Mouse (Mus musculus) kidney, adult 2 months (tissue): Measurements from ENCODE around the gene Dapl1.

Experiments used
- CTCF ChIP-seq: fragments of 200-500 bp; conservative IDR thresholded peaks from 2 replicates; pipeline ENCODE4 v1.5.1; 2011; ENCODE audit warnings: low read depth, mild to moderate bottlenecking, control low read depth, low read length, moderate library complexity, mixed read lengths; ENCODE audit not compliant: insufficient read depth, insufficient read length
- POLR2A ChIP-seq: fragments of 200-500 bp; IDR thresholded peaks from one replicate; pipeline ENCODE4 v1.6.1; 2011; ENCODE audit warnings: low read depth, low read length, control low read depth

DNA sequence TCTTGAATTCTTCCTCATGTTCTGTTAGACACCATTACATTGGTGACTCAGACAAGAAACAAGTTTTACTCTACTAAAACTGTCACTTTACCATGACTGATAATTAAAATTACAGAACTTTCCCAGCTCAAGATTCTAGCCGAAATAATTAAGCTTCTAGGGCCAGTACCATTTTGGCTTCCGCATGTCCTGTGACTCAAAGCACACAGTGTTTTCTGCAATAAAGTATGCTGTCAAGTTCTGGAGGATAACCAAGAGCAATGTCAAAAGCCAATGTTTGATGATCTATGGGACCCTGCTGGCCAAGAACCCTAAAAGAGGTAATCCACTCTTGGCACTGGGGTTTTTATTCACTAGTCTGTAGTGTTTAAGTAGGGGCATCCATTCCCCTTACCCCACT lies 15.3 kb downstream of the Dapl1 start:
- TF ChIP-seq POLR2A (no peak), CTCF (no peak)
